Mouse (Mus musculus) splenic B cell, adult 2 months (primary cell): ENCODE measurements around the gene Xcr1.

Experiments used
- DNase-seq: peaks from one replicate; pipeline ENCODE4 v3.0.0-alpha.2; 2011; ENCODE audit warnings: low read depth, low spot score
- H3K27me3 ChIP-seq: 2 replicates; pipeline ENCODE4 v1.6.1; 2012; ENCODE audit warnings: mild to moderate bottlenecking, low read length, moderate library complexity, mixed read lengths; ENCODE audit not compliant: control insufficient read depth, poor library complexity, insufficient read depth, severe bottlenecking
- H3K36me3 ChIP-seq: 2 replicates; pipeline ENCODE4 v1.6.1; 2012; ENCODE audit warnings: mild to moderate bottlenecking, low read length, moderate library complexity, mixed read lengths; ENCODE audit not compliant: control insufficient read depth, poor library complexity, insufficient read depth, severe bottlenecking

Xcr1 gene

DNA sequence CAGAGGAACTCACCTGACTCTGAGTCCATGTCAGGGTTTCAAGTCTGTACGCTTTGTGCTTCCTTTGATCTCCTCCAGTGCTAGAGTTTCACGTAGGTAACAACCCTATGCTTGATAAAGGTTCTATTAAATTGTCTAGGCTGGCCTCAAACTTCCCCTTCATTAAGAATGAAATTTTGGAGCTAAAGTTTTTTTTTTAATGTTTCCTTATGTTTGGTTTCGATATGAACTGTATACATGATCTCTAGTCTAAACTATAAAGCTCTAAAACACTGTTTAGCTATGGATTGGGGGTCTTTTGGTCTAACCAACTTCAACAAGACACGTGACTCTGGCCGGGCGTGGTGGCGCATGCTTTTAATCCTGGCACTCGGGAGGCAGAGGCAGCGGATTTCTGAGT, at the start of gene Xcr1:
Gene Xcr1, minus strand, starts transcription at position 101 of the 400 bp plus-strand sequence.
- no peaks in the 10 kb centered on the region for H3K27me3 ChIP-seq
- no peak for DNase-seq

DNA sequence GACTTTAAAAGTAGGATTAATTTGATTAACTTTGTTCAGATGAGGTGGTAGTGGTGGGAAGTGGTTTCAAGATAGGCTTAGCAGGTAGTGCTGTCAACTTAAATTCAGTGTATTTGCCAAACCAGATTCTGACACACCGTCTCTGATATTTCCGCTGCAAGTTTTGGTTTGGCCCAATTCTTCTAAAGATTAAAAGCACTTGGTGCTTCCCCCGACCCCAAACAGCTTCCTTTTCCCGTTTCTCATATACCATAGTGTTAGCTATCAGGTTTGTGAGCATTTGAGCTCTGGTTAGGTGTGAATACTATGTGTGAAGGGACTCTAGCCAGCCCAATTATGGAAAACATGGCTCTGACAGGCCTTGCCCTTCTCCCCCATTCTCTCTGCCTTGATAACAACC, 10.2 kb upstream of the Xcr1 start:
- H3K27me3 ChIP-seq: no peaks in the 10 kb centered on the region
- DNase-seq: peak; percentile 53

More for the DNA sequence above, at the start of gene Xcr1:
- no peaks in the 10 kb centered on the region for H3K36me3 ChIP-seq

DNA sequence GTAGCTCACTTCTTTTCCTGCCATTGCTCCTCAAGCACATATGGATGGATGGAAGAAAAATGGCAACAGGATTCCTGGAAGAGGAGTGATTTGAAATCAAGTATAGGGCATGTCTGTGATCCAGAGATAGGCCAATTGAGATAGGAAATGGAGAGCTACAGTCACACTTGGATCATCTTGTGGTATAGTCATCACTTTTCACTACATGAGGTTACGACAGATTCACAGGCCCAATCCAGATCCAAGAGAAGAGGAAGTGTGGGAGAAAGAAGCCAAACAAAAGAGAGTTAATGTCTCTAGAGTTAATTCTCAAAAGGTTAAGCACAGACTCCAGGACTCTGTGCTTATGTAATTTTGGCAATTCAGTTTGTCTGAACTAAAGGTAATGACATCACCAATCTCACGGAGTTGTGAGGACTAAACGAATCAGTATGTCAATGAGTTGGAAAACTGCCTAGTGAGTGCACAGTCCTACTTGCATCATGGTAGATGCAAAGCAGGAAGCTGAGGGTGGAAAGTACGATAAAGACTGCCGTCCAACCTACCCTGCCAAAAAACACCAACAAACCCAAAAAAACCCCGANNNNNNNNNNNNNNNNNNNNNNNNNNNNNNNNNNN, 7.4 kb upstream of the Xcr1 start:
- H3K36me3 ChIP-seq: no peaks in the 10 kb centered on the region
- peak; percentile 41 for DNase-seq
- H3K27me3 ChIP-seq: no peaks in the 10 kb centered on the region

More for the DNA sequence above, 10.2 kb upstream of the Xcr1 start:
- H3K36me3 ChIP-seq: no peaks in the 10 kb centered on the region

DNA sequence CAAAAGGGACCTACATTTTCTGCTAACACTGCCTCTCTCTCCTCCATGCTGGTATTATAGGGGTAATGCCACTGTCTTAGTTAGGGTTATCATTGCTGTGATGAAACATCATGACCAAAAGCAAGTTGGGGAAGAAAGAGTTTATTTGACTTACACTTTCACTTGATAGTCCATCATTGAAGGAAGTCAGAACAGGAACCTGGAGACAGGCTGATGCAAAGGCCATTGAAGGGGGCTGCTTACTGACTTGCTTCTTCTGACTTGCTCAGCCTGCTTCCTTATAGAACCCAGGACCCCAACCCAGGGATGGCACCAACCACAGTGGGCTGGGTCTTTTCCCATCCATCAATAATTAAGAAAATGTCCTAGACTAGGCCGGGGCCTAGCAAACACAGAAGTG, 1.8 kb upstream of the Xcr1 start:
- Histone ChIP-seq H3K36me3 (no peaks in the 10 kb centered on the region), H3K27me3 (no peaks in the 10 kb centered on the region)
- peak; percentile 28 for DNase-seq

DNA sequence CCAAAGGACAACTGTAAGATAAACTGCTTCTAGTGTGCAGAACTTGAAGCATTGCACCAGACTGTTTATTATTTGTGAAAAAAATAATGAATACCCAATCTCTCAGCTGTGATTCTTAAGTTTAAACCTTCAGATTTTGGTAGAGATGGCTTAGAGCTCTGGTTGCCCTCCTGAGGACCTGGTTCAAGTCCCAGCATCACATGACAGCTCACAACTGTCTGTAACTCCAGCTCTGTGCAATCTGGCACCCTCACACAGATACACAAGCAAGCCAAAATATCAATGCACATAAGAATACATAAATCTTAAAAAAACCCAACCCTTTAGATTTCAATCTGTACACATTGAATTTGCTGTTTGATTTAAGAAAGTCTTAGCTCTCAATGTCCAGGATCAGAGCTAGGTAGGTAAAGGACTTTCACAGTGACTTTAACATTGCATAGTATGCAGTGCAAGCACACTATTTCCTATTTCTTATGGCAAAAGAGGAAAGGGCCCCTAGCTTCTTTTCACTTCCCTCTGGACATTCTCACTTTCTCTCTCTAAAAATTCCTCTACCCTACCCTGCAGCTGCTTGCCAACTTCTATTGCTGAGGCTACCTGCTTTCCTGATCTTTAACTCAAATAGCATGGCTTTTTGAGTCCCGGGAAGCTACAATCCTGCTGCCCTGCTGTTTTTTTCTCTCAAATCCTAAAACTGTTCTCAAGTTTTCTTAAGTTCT, 1.2 kb upstream of the Xcr1 start:
- no peaks in the 10 kb centered on the region for H3K27me3 ChIP-seq
- peak; percentile 40 for DNase-seq
- no peaks in the 10 kb centered on the region for H3K36me3 ChIP-seq

DNA sequence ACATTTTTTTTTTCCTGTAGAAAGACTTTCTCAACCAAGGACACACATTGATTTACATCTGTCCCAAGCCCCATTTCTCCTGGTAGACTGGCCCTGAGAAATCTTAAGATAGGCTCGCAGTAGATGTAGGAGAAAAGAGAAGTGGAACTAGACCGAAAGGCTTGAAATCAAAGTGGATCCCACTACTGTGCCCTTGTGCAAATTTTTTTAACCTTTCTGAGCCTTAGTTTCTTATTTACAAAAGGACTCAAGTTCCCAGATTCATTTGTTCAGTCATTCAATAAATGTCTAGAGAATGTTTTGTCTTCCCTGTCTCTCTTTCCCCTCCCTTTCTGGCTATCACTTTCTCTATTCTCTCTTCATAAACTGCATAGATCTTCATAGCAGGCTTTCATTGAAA, 5.0 kb downstream of the Xcr1 start:
- peak; percentile 16 for DNase-seq
- H3K27me3 ChIP-seq: no peaks in the 10 kb centered on the region
- H3K36me3 ChIP-seq: no peaks in the 10 kb centered on the region

DNA sequence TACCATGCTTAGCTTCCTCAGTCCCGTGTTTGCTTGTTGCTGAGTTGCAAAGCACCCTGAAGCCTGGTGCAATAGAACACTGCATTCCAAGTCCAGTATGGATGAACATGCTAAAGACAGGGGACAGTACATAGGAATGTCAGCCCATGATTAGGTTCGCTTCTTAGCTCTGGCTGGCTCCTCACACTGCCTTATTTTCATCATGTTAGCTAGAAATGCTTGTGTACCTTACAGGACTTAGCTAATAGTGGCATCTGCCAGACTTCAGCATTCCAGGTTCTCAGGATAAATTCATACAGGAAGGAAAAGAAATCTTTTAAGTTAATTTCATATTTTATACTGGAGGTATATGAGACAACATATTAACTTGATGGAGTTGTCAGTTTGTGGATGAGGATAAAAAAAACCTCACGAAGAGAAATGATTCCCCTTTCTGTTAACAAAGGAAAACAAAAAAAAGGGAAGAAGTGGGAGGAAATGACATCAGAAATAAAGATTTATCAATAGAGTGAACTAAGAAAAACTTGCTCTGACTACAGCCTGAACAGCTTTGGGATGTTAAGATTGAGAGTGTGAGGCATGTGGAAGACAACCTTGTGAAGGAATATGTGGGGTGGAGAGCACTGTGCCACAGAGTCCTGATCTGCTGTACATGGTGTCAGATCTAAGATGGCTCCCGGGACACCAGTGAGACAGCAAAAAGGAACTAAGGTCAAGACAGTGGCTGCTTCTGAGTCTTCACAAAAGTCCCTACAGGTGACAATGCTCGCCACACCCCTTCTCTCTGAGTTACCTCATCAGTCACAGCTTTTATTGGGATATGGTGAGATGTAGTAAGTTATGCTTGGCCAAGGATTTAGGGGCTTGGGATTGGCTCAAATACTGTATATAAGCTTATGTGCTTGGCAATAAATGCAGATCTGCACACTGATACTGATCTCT, 9.1 kb downstream of the Xcr1 start:
- Histone ChIP-seq H3K36me3 (no peaks in the 10 kb centered on the region), H3K27me3 (no peaks in the 10 kb centered on the region)
- DNase-seq: peak; percentile 38

DNA sequence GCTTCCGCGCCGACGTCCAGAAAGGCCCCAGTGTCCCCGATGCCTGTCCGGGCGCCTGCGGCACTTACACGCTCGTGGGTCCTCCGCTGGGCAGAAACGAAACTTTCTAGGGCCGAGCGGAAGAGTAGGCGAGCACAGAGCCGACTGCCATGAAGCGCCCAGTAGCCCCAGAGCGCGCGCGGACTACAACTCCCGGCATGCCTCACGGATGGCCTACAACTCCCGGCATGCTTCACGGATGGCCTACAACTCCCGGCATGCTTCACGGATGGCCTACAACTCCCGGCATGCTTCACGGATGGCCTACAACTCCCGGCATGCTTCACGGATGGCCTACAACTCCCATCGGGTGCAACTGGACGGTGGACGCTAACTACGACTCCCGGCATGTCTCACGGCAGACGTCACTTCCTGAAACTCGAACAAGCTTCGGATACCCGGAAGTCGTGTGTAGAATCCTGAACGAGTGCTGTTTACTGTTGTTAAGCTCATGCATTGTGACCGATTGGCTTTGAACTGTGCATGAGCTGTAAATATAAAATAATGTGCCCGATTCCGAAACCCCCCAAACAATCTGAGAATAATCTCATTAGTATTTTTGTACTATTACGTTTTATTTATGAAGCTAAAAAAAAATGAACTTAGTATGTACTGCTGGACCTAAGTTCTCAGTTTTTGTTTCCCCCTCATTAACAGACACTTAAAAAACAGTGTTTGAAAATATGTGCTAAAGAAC, 9.9 kb downstream of the Xcr1 start, which contains the start of gene Fyco1:
Gene Fyco1, minus strand, starts transcription at position 187 of the 736 bp plus-strand sequence.
- no peaks in the 10 kb centered on the region for H3K36me3 ChIP-seq
- peak; percentile 98 for DNase-seq
- H3K27me3 ChIP-seq: no peaks in the 10 kb centered on the region

DNA sequence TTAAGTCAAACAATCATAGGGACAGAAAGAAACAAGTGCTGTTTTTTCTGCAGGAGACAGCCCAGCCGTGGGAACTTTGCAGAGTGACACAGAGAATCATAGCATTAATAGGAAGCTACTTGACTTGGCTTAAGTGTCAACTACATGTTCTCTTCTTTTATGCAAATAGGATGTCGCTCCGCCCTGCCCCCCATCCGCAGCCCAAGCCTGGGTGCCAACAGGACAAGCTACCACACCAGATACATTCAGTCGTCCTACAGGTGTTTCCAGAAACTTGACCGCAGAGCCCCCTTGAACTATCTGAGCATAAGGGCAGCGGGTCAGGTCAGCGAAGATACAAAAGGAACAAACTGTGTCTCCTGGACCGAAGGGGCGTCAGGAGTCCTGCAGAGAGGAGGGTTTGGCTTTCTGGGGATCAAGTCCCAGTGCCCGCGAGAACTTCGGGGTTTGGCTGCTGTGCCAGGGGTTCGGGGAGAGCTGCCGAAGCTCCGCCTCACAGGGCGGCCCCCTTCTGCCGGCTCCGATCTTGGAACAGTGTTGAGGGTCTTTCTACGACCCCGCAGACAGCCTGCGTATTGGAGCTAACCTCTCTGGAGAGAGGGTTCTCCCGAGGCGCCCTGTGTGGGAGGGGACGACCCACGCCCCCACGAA, 10.6 kb downstream of the Xcr1 start:
- Histone ChIP-seq H3K36me3 (no peaks in the 10 kb centered on the region), H3K27me3 (no peaks in the 10 kb centered on the region)
- DNase-seq: peak; percentile 88

DNA sequence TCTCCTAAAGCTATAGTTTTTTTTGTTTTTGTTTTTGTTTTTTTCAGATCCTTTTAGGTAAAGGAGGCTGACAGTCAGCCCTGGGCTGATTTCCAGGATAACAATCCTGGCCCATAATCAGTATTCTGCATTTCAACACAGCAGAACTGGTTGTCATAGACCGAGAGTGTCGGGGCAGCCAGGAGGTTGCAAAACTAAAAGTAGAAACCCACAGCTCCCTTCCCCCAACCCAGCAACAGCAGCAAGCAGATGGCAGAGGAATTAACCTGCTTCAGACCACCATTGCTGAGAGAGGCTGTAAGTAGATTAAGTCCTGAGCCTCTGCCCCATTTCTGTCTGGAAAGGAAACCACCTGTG, 11.1 kb downstream of the Xcr1 start:
- no peak for DNase-seq
- H3K27me3 ChIP-seq: no peaks in the 10 kb centered on the region
- no peaks in the 10 kb centered on the region for H3K36me3 ChIP-seq

DNA sequence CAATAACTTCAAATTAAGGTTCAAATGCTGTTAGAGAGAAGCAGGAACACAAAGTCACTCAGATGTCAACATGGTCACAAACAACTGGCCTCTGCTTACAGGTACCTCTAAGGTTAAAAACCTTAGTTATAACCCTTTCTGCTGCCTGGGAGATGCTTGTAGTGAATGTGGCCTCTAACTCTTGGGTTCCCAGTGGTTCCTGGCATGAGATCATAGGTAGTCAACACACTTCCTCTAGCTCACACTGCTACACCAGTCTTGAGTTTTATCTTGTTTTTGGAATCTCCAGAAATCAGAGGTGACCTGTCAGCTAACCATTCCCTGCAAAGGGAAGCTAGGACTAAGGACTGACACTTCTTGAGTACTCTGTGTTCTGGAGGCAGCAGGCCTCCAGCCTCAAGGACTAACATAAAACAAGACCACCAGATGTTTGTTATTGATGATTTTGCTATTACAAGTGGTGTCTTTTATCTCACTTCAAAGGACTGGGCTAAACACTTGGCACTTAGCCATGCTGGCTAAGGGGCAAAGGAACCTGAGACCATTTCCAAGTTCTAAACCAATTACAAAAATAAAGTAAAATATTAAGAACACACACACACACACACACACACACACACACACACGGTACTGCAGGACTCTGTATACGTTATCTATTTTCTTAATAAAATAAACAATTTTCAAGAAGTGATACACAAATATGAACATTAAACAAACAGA, 11.7 kb downstream of the Xcr1 start:
- peak; percentile 16 for DNase-seq
- Histone ChIP-seq H3K27me3 (no peaks in the 10 kb centered on the region), H3K36me3 (no peaks in the 10 kb centered on the region)

DNA sequence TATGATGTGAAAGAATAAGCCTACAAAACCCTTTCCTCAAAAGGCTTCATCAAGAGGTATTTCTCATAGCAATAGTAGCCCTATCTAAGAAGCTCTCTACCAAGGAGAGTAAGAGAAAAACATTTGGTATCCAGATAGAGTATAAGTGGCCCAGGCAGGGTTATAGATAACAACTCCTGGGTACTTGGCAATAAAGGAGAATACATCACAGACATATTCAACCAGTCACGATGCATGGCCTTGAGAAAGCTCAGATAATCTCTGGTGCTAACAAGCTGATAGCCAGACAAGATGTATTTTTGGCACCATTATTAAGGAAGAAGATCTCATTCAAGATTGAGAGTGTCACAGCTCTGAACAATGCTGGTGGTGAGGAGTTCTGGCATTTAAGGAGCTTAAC, 15.3 kb downstream of the Xcr1 start:
- DNase-seq: no peak

DNA sequence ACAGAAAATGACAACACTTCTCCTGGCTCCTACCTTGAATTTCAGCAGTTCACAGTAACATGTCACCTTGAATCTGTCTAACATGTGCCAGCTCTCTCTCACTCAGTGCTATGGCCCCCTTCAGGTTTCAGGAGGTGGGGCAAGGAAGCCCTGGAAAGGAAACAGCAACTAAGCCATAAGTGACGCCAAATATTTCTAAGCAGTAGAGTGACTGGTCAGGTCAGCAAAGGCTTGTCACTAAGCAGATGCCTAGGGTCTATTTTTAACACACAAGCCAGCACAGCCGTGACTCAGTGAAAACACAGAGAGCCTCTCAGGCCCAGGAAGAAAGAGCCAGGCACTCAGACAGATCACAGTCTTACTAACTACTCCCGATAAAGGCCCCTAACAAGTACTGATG, 16.7 kb downstream of the Xcr1 start:
- peak; percentile 44 for DNase-seq
- H3K36me3 ChIP-seq: no peaks in the 10 kb centered on the region; the same call in 1 of the 2 replicates
- no peaks in the 10 kb centered on the region for H3K27me3 ChIP-seq

More for the DNA sequence above, 15.3 kb downstream of the Xcr1 start:
- H3K36me3 ChIP-seq: no peaks in the 10 kb centered on the region
- H3K27me3 ChIP-seq: no peaks in the 10 kb centered on the region
